Mouse (Mus musculus): ENCODE results near the gene Piezo1. TPM values are rescaled to one million over a fixed set of nuclear protein-coding genes. Genes with fewer than 3 reads are reported as not detected.

Piezo1 gene
- total RNA-seq, 2 experiments from 2014 or later, result 12.3 to 14.0 TPM

DNA sequence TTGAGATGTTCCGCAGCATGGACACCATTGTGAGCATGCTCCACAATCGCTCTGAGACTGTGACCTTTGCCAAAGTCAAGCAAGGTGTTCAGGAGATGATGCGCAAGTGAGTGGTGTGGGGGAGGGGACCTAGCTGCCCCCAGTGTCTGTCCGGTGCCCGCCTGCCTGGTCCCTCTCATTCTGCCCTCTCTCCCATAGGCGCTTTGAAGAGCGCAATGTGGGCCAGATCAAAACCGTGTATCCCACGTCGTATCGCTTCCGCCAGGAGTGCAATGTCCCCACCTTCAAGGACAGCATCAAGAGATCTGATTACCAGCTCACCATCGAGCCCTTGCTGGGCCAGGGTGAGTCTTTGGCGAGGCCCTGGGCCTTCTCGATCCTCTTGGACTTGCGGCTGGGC lies 18.9 kb upstream of the Piezo1 start:
- DNase-seq, result no peak

DNA sequence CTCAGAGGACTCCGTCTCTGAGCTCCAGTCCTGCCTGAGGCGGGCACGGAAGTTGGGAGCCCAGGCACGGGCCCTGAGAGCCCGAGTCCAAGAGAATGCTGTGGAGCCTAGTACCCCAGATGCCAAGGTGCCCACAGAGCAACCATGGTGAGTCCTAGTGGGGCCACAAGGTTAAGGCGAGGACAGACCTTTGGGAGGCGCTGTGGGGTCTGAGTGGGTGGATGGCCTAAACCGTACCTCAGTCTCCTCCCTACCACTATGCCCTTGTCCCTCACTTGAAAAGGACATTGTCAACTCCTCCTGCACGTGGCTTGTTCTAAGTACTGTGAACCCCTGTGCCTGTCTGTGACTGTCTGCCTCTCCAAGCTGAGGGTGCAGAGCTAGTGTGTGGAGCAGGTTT lies 18.2 kb upstream of the Piezo1 start:
- DNase-seq, result no peak

DNA sequence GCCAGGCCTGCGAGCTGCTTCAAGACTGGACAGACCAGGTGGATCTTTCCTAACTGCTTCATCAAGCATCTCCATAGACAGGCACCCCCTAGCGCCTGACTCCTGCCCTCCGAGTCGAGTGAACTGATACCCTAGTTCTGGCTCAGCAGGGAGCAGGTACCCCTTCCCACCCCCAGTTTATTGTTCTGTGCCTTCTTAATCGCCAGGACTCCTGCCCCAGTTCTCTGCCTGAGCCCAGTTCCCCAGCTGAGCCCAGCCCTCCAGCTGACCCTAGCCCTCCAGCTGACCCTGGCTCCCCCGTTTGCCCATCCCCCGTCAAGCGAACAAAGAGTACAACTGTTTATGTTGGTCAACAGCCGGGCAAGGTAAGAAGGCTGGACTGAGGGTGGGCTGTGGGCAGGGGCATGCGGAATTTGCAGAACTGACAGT lies 17.8 kb upstream of the Piezo1 start:
- DNase-seq, result no peak

DNA sequence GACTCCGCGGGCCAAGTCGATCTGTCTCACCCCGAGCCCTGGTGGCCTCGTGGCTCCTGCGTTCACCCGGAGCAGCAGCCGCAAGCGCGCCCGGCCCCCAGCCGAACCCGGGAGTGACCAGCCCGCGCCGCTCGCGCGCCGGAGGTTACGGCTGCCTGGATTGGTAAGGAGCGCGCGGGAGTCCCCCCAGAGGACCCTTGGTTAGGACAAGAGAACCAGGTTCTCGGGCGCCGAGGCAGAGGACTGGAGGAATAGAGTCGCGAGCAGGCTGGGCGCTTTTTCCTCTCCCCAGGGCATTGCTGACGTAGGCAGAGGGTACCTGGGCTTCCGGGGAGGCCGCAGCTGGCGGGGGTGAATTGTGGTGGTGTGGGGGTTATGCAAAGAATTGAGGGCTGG lies 17.0 kb upstream of the Piezo1 start:
- peak; percentile 30 for DNase-seq

DNA sequence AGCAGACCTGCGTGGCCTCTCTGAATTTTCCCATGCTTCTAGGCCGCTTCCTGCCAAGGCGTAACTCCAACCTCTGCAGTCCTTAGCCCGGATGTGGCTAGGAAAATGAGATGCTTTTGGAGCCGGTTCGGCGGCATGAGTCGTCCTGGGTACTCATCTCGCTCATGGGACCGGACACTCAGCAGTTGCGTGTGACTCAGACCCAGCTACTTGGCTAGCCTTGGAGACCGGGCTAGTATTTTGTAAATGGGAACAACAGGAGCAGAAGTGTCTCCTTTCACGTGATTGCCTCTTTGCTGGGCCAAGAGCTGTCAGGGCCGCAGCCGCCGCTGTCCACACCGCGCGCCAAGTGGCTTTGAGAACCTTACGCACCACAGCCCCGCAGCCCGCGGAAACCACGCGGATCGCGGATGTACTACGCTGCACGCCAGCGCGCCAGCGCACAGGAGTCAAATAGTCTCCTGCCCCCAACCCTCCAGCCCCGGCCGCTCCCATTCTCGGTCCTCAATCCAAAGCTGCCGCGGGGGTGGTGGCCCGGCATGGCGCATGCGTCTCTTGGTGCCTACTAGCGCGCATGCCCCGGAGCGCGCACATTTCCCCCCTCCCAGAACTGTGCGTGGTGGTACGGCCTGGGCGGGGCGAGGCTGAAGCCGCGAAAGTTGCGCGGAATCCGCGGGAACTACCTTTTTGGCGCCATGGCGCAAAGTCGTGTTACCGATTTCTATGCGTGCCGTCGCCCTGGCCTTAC lies 16.4 kb upstream of the Piezo1 start, which contains the start of gene Cdt1:
Cdt1 (plus strand) TSS at position 655 of the 748 bp plus-strand sequence.
- peak; percentile 95 for DNase-seq

DNA sequence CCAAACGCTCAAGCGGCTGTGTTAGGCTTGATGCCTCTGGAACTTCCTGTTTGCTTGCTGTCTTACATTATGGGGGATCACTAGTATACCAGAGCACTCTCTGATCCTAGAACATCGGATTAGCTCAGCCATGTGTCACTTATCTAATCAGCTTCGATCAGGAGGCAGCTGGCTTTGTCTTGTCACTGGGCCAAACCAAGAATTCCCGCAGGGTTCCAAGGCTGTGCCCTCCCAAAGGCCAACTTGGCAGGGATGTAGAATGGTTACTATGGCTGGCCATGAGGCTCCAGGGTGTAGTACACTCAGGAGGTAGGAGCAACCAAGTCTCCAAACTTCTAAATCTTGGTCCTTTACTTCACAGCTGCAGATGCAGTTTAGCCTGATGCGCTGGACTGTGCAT lies 15.6 kb upstream of the Piezo1 start:
- no peak for DNase-seq

DNA sequence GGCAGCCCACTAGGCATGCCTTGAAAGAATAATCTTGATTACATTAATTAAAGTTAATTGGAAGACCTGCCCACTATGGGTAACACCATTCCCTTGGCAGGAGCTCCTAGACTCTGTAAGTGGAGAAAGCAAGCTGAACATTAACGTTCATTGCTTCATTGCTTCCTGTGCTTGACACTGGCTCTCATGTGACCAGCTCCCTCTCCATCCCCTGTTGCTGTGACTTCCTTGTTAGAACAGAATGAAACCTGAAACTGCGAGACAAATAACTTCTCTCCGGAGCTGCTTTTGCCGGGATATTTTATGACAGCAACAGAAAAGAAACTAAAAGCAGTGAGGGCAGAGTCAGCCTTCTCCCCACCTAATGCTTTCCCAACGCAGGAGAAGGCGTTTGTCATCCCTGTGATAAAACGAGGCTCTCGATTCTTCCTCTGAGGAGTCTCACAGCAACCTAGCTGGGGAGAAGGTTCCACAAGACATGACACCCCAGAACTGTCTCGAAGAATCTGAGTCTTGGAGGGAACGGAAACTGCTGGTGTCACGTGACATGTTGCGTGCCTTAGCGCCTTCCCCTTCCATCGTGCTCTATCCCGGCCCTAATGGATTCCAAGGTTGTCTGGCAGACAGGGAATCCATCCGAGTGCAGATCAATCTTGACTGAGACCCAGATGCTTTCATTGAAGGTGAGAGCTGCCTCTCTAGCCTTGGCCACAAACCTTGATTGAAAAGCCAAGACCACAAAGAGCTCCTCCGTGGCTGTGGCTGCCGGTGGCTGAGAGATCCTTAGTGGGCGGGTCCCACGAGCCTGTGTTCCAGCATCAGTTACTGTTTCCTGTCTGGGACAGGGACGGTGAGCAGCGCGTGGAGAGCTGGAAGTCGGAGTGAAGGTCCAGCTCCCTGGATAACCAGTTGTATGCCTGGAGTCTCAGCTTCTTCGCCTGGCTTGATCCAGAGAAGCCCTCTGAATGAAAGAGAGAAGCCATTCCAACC lies 13.5 kb upstream of the Piezo1 start:
- DNase-seq, result no peak

DNA sequence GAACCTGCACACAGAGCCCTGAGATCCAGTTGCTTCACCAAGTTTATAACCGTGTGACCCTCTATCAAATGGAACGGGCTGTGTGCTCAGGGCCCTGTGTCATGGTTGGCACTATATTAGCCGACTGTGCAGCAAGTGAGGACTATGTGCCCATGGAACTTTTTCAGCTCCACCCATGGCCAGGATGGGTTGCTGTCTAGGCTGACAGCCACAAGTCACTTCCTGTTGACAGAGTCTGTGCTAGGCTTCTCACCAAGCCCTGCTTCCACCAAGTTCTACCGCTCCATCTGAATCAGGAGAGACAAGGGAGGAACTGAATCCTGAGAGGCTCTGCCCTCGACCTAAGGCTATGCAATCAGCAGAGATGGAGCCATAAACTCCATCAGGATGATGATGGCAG lies 10.1 kb upstream of the Piezo1 start:
- DNase-seq, result peak; percentile 59

DNA sequence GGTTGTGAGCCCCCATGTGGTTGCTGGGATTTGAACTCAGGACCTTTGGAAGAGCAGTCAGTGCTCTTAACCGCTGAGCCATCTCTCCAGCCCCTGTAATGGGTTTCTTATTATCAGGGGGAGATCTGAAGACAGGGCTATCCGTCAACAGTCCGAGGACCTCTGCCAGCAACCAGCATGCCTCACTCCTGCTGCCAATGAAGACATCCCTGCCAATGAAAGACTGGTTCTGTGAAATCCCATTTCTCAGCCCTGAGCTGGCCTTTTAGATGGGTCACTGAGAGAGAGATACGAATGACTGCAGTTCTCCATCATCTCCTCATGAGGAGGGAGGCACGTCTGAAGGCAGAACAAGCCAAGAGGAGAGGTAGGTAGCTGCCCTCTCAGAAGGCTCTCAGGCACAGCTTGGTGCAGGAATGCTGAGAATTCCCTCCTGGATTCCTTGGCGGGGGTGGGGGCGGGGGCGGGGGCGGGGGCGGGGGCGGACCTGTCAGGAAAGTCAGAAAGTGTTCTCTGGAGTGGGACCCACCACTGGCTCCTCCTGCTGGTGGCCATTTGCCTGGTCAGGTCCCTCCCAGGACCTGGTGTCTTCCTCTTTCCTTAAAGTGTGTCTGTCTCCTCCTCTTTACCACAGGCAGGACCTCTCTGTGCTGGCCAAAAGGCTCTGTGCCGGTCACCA lies 7.7 kb upstream of the Piezo1 start:
- DNase-seq, result no peak

DNA sequence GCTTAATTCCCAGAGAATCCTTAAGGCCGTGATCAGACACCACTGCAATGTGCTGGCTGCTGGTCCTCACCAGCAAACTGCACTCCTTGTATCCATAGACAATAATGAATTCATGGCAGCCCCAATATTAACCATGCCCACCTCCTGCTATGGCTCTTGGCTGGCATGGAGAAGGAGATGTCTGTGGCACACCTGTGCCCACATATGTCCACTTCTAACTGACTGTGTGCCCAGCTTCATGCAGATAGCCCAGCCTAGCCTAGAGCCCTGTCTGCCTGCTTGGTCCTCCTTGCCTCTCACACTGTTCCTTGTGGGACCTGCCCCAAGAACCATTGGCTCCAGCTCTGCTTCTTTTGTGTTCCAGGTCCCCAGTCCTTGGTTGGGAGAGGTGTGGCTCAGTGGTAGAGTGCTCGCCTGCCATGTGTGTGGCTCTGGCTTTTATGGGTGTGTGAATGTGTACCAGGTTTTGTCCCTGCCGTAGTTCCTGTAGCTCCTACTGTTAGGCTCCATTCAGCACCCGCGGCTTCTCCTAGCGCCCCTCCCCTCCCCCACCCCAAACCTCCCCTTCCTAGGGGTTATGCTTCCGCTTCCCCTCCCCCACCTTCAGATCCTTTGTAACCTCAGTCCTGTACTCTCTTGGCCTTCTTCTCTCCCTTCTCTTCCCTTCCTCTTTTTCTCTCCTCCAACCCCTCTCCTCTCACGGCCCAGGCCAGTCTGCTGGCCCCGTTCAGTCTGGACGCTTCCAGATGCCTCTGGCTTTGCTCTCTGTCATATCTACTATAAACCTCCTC lies 6.3 kb upstream of the Piezo1 start:
- no peak for DNase-seq

DNA sequence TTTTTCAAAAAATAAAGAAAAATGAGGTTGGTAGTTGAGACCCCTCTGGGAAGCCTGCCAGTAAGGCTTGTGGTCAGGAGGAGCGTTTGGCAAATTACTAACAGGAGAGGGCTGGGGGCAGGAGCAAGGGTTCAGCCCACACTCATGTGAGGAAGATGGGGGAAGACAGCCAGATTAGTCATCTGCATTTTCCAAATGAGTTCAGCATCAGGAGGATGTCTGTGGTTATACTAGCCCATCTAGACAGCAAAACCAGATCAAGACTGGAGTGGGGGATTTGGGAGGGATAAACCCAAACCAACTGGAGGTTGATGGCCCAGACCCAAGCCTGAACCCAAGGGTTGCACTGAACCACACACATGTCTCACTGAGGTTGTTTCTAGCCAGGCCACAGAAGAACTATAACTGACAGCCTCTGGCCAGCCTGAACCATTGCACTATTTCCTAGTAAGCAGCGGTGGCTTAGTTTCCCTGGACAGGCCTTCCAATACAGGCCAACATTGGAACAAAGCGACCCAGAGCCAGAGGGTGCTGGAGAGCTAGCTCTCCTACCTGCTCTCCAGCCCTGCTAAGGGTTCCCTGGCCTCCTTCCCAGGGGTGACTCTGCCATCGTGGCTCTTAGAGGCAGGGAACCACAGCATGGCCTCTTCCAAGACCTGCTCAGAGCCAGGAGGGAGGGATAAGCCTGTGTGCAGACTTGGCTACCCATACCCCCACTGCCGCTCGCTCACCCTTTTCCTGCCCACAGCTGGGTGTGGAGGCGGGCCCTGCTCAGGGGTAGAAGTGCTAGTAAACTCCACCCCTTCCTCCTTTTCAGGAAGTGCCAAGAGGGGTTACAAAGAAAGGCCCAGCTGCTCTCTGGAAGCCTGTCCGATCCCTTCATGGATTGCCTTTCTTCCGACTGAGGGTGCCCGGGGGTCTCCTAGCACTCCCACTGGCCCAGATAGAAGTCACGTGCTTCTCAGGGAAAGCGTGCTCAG lies 5.2 kb upstream of the Piezo1 start:
- DNase-seq, result peak; percentile 78

DNA sequence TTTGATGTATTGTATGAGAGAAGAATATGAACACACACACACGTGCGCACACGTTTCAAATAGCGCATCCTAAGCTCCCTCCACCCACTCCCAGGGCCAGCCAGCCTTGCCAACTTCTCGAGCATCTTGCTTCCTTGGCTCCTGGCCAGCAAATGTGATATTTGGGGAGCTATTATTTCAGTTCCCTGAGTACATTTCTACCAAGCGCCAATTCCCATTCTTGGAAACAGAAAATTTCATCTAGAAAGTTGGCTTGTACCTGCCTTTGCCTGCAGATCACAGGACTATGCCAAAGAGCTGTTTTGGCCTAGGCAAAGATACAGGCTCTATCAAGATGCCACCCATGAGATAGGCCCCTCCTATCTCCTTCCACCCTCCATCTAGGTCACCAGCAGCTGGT lies 3.7 kb upstream of the Piezo1 start:
- DNase-seq, result no peak

DNA sequence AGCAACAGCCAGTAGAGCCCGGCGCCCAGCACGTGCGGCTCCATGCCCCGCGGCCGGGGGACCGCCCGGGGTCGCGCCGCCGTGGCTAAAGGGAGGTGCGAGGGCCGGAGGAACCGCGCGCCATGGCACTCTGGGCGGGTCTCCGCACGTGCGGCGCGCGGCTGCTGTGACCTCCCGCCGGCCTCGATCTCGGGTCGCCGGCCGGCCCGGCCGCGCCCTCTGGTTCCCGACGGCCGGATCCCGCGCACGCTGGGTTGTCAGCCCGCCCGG lies 199 bp downstream of the Piezo1 start:
- DNase-seq, result no peak

DNA sequence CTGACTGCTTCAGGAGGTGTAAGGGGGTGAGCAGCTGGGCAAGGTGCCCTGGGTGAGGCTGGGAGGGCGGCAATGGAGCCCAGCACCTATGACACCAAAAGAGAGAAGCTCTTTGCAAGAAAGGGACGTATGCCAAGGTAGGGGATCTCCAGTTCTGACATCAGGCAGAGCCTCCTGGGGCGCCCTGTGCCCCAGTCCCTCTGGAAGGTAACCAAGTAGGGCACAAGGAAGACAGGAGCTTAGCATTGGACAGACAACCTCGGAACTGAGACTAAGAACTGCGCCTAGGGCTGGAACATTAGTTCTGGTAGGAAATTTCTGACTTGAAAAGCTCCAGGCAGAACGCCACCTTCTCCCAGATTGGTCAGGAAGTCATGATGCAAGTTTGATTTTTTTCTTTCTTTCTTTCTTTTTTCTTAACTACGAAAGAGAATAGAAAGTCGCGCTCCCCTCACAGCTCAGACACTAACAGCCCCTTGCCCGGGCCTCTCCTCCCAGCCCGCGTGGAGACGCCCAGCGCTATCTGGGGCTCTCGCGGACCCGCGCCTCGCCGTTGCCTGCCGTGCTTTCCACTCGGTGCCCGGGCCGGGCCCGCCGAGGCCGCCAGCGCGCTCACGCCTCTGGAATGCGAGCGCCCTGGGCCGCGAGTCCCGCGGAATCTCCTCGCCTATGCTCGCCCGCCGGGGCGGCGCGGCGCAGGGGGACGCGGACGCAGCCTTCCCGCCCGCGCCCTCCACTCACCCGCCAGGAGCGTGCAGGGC lies 715 bp downstream of the Piezo1 start:
- no peak for DNase-seq

DNA sequence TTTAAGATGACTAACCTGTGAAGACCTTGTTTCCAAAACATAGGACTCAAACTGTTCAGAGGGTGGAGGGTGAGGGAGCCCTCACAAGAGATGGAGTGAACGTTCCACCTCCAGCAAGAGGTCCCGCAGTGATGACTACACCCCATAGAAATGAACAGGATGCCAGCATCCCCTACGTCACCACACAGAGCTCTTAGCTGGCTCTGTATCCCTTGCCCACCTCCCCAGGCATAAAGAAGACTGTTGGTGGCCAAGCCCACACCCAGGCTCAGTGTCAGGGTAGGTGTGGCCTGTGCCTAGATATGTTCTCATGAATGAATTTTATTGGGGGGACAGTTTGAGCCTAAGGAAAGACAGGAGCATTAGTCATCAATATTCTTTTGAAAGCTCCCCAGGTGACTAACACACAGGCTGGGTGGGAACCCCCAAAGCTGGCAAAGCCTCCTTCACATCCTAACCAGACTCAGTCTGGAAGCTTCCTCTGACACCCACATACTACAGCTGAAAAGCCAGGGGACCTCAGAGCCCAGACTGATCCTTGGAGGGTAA lies 2.2 kb downstream of the Piezo1 start:
- no peak for DNase-seq

DNA sequence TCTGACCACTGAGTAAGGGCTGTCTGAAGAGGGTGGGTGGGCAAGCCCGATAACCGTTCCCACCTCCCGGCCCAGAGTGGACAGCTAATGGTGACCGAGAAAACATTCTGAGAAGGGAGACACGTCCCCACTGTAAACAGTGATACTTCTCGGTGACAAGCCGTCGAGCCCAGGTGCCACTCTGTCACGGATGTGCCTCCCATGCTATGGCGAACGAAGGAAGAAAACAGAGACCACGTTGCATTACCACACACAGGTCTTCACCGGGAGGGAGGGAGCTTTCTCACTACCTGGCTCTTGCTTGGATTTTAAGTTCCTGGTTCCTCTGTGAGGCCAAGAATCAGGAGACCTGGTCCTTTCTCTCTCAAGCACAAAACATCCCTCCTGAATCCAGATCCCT lies 2.8 kb downstream of the Piezo1 start:
- DNase-seq, result no peak

DNA sequence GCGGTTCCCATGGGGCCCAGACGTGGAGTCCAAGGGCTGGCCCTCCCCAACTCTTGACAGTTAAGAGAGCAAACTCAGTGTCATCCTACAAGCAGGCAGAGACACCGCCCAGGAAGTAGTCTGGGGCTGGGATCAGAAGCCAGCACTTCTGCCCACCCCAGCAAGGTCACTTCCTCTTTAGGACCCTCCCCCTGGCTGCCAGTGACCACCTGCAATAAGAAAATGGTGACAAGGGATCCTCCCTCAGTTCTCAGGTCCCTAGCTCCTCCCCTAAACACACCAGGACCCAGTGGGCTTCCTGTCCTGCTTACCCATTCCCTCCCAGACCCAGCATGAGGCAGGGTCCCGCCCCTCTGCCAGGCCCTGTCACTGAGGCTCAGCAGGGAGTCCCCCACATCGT lies 3.3 kb downstream of the Piezo1 start:
- DNase-seq, result no peak

DNA sequence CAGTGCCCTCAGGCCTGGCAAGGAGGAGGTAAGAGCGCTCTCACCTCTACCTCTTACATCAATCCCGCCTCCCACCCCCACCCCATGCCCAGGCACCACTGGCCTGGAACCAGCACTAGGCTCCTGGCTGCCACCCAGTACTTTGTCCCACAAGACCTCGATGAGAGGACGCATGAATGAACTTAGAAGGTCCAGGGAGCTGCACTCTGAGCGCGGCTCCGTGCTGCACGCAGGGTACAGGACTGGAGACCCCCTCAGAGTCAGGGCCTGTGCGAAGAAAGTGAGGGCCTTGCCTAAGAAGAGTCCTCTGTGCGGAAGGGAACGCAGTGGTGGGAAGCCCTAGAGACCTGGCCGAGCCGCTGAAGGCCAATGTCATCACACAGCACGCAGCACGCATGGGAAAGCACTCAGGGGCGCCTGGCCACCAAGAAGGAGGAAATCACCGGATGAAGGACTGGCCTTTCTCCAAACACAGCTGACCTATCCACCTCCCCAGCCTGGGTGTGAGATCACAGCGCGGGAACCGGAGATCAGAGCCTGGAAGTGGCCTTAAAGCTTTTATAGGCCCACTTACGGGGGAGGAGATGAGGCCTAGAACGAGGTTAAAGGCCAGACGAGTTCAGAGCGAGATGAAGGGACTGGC lies 4.2 kb downstream of the Piezo1 start:
- DNase-seq, result peak; percentile 63

DNA sequence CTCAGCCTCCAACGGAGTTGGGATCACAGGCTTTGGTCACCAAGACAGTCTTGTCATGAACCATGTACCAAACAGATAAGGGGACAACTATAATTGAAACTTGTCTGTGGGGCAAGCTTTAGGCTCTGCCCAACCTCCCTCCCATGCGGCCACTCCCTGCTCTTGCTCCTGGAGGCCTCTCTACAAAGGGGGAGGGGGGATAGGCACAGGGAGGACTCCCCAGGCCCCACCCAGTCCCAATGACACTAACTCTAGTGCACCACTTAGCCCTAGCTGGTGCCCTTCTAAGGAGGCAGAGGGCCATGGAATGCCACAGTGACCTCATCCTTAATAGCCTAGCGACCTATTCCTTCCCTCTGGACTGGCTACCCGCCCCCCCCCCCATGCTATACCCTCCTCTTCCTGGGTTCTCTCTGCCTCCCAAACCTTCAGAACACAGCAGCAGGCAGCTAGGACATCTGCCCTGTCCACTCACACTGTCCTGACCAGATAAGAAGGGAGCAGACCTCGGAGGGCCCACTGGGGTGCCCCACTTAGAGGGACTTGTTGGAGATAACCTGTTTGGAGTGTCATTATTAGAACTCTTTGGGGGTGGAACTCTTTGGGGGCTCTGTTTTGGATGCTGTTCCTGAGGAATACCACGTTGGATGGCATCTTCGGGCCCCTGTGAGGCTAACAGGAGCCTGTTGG lies 4.9 kb downstream of the Piezo1 start:
- no peak for DNase-seq

Data from gastrocnemius, postnatal 25 days (tissue).